Mouse (Mus musculus): Measurements from ENCODE around the gene Polh. TPM values are rescaled to one million over a fixed set of nuclear protein-coding genes. Genes with fewer than 3 reads are reported as not detected.

Gene Polh
- polyA plus RNA-seq, 1 experiment from 2014 or later: 13.3 TPM

GRCm38 (mm10) chr17:46126608-46127007 lies 75.8 kb downstream of the Polh start:
- H3K27ac ChIP-seq (ENCODE audit: low read length): no peak overlapping the region
- 29% methylated on average over 6 of the region's 6 CpGs for WGBS

GRCm38 (mm10) chr17:46123953-46124700 lies 78.3 kb downstream of the Polh start:
- WGBS: 88% methylated on average over 12 of the region's 12 CpGs

More at GRCm38 (mm10) chr17:46126608-46127007, 75.8 kb downstream of the Polh start:
- H3K4me3 ChIP-seq (ENCODE audit: low read length): no peak overlapping the region
- no peaks in the 10 kb centered on the region for H3K9me3 ChIP-seq (ENCODE audit: low read length)
- no peak overlapping the region for H3K4me2 ChIP-seq (replicated peaks; ENCODE audit: low read depth, low read length)
- peaks cover 75% of the 10 kb centered on the region for H3K36me3 ChIP-seq (ENCODE audit: insufficient read depth, low read length)
- no peaks in the 10 kb centered on the region for H3K27me3 ChIP-seq (ENCODE audit: insufficient read depth, low read length)
- peaks cover 9% of the 10 kb centered on the region for H3K4me1 ChIP-seq (ENCODE audit: insufficient read depth, low read length)
- no peak overlapping the region for H3K9ac ChIP-seq (replicated peaks; ENCODE audit: low read length)
- peak; percentile 16; the same call in 1 of the 2 replicates for ATAC-seq (ENCODE audit: low FRiP score, low TSS enrichment)

GRCm38 (mm10) chr17:46123285-46123684 lies 79.2 kb downstream of the Polh start:
- 97% methylated on average over 4 of the region's 4 CpGs for WGBS
- Histone ChIP-seq H3K4me1 (ENCODE audit: insufficient read depth, low read length) (peaks cover 12% of the 10 kb centered on the region), H3K27me3 (ENCODE audit: insufficient read depth, low read length) (no peaks in the 10 kb centered on the region), H3K4me2 (replicated peaks; ENCODE audit: low read depth, low read length) (no peak overlapping the region), H3K27ac (ENCODE audit: low read length) (no peak overlapping the region), H3K4me3 (ENCODE audit: low read length) (no peak overlapping the region), H3K9ac (replicated peaks; ENCODE audit: low read length) (no peak overlapping the region), H3K9me3 (ENCODE audit: low read length) (no peaks in the 10 kb centered on the region), H3K36me3 (ENCODE audit: insufficient read depth, low read length) (peaks cover 81% of the 10 kb centered on the region)
- no peak for ATAC-seq (ENCODE audit: low FRiP score, low TSS enrichment)

More at GRCm38 (mm10) chr17:46123953-46124700, 78.3 kb downstream of the Polh start:
- Histone ChIP-seq H3K9ac (replicated peaks; ENCODE audit: low read length) (no peak overlapping the region), H3K27ac (ENCODE audit: low read length) (no peak overlapping the region), H3K4me1 (ENCODE audit: insufficient read depth, low read length) (peaks cover 9% of the 10 kb centered on the region), H3K4me2 (replicated peaks; ENCODE audit: low read depth, low read length) (no peak overlapping the region), H3K4me3 (ENCODE audit: low read length) (no peak overlapping the region), H3K27me3 (ENCODE audit: insufficient read depth, low read length) (no peaks in the 10 kb centered on the region), H3K36me3 (ENCODE audit: insufficient read depth, low read length) (peaks cover 84% of the 10 kb centered on the region), H3K9me3 (ENCODE audit: low read length) (no peaks in the 10 kb centered on the region)
- no peak for ATAC-seq (ENCODE audit: low FRiP score, low TSS enrichment)

GRCm38 (mm10) chr17:46122791-46123190 lies 79.7 kb downstream of the Polh start:
- H3K27me3 ChIP-seq (ENCODE audit: insufficient read depth, low read length): no peaks in the 10 kb centered on the region
- WGBS: 92% methylated on average over 4 of the region's 4 CpGs
- H3K36me3 ChIP-seq (ENCODE audit: insufficient read depth, low read length): peaks cover 81% of the 10 kb centered on the region
- H3K9ac ChIP-seq (replicated peaks; ENCODE audit: low read length): no peak overlapping the region
- H3K4me1 ChIP-seq (ENCODE audit: insufficient read depth, low read length): peaks cover 17% of the 10 kb centered on the region
- no peak for ATAC-seq (ENCODE audit: low FRiP score, low TSS enrichment)
- H3K9me3 ChIP-seq (ENCODE audit: low read length): no peaks in the 10 kb centered on the region
- no peak overlapping the region for H3K4me3 ChIP-seq (ENCODE audit: low read length)
- no peak overlapping the region for H3K4me2 ChIP-seq (replicated peaks; ENCODE audit: low read depth, low read length)
- no peak overlapping the region for H3K27ac ChIP-seq (ENCODE audit: low read length)

MicroRNAs encoded within 50 kb of the gene (microRNA counts, 519-probe panel; counts per million panel counts)
- 104 counts per million, percentile 35 among the panel's probes with 10 or more counts for microRNA mmu-miR-693-3p
- microRNA mmu-miR-693-5p: 104 counts per million, percentile 35 among the panel's probes with 10 or more counts

Small RNA genes within 50 kb of the gene (microRNA-seq; reads per million reads assigned to microRNA genes)
- gene Mir693: not detected

Other genes with a start within 250 kb of the Polh start
- 5.7 and 5.9 TPM in 2 replicates for gene Vegfa, start 170.3 kb downstream of the Polh start, polyA plus RNA-seq (2015; fragmentation: Nextera tagmentation; extraction: Ambion mirVana)
- gene Mrps18a, start 91.7 kb downstream of the Polh start, polyA plus RNA-seq (2015; fragmentation: Nextera tagmentation; extraction: Ambion mirVana): 159 and 162 TPM in 2 replicates
- gene Rsph9, start 58.4 kb downstream of the Polh start, polyA plus RNA-seq (2015; fragmentation: Nextera tagmentation; extraction: Ambion mirVana): 15.1 and 16.5 TPM in 2 replicates
- 39.9 and 41.2 TPM in 2 replicates for gene Mad2l1bp, start 49.1 kb downstream of the Polh start, polyA plus RNA-seq (2015; fragmentation: Nextera tagmentation; extraction: Ambion mirVana)
- gene Gtpbp2, start 41.6 kb downstream of the Polh start, polyA plus RNA-seq (2015; fragmentation: Nextera tagmentation; extraction: Ambion mirVana): 44.8 and 51.2 TPM in 2 replicates
- gene Xpo5, start 137 bp upstream of the Polh start, polyA plus RNA-seq (2015; fragmentation: Nextera tagmentation; extraction: Ambion mirVana): 45.5 and 49.5 TPM in 2 replicates
- gene Polr1c, start 45.4 kb upstream of the Polh start, polyA plus RNA-seq (2015; fragmentation: Nextera tagmentation; extraction: Ambion mirVana): 109 TPM in 2 replicates
- gene Yipf3, start 45.4 kb upstream of the Polh start, polyA plus RNA-seq (2015; fragmentation: Nextera tagmentation; extraction: Ambion mirVana): 132 and 139 TPM in 2 replicates
- 0.64 and 0.67 TPM in 2 replicates for gene Lrrc73, start 50.9 kb upstream of the Polh start, polyA plus RNA-seq (2015; fragmentation: Nextera tagmentation; extraction: Ambion mirVana)
- 45.7 and 49.8 TPM in 2 replicates for gene Tjap1, start 80.4 kb upstream of the Polh start, polyA plus RNA-seq (2015; fragmentation: Nextera tagmentation; extraction: Ambion mirVana)
- gene Dlk2, start 94.8 kb upstream of the Polh start, polyA plus RNA-seq (2015; fragmentation: Nextera tagmentation; extraction: Ambion mirVana): 0.37 and 0.64 TPM in 2 replicates
- 6.9 and 7.3 TPM in 2 replicates for gene Abcc10, start 125.7 kb upstream of the Polh start, polyA plus RNA-seq (2015; fragmentation: Nextera tagmentation; extraction: Ambion mirVana)
- gene Zfp318, start 181.1 kb upstream of the Polh start, polyA plus RNA-seq (2015; fragmentation: Nextera tagmentation; extraction: Ambion mirVana): 5.0 and 6.1 TPM in 2 replicates
- gene Crip3, start 226.3 kb upstream of the Polh start, polyA plus RNA-seq (2015; fragmentation: Nextera tagmentation; extraction: Ambion mirVana): 0.54 and 0.68 TPM in 2 replicates
- 0.15 and 0.32 TPM in 2 replicates for gene Slc22a7, start 235.8 kb upstream of the Polh start, polyA plus RNA-seq (2015; fragmentation: Nextera tagmentation; extraction: Ambion mirVana)

Data from kidney, embryonic 16.5 days (tissue).